Mouse (Mus musculus) bone marrow, adult 2 months (tissue): Measurements from ENCODE around the gene Mymx.

ENCODE experiments used
- CTCF ChIP-seq: fragments of 200-500 bp; IDR thresholded peaks from 2 replicates; pipeline ENCODE4 v1.5.1; 2011; ENCODE audit warnings: low read length, control low read depth; ENCODE audit not compliant: control insufficient read depth, insufficient read depth
- POLR2A ChIP-seq: fragments of 200-500 bp; IDR thresholded peaks from 2 replicates; pipeline ENCODE4 v1.6.1; 2011; ENCODE audit warnings: low read depth, mild to moderate bottlenecking, control low read depth, low read length, borderline replicate concordance; ENCODE audit not compliant: control insufficient read depth

- TF ChIP-seq POLR2A (no peak), CTCF (peak; percentile 51; the same call in 1 of the 2 replicates)
Measured at GRCm38 (mm10) chr17:45581567-45581983, 20.3 kb downstream of the Mymx start.
